Mouse (Mus musculus) liver, adult 2 months (tissue): ENCODE data around the gene Vti1a. TPM values are rescaled to one million over a fixed set of nuclear protein-coding genes. Genes with fewer than 3 reads are reported as not detected.

Experiments used
- DNase-seq: peaks from one replicate; pipeline ENCODE4 v3.0.0-alpha.2; 2011; ENCODE audit warnings: low read depth, low spot score; ENCODE audit errors: extremely low read depth
- H3K27ac ChIP-seq: fragments of 200-500 bp; replicated peaks from 2 replicates; pipeline ENCODE4 v1.5.1; 2012; ENCODE audit warnings: low read depth, mild to moderate bottlenecking, control low read depth, inconsistent platforms, low read length; ENCODE audit not compliant: insufficient read depth
- H3K27me3 ChIP-seq: fragments of 200-500 bp; 2 replicates; pipeline ENCODE4 v1.6.1; 2012; ENCODE audit warnings: mild to moderate bottlenecking, moderate library complexity, low read length, inconsistent platforms; ENCODE audit not compliant: control insufficient read depth, insufficient read depth
- H3K36me3 ChIP-seq: fragments of 200-500 bp; 2 replicates; pipeline ENCODE4 v1.6.1; 2012; ENCODE audit warnings: low read length, inconsistent platforms; ENCODE audit not compliant: control insufficient read depth, insufficient read depth
- H3K4me1 ChIP-seq: fragments of 200-500 bp; 2 replicates; pipeline ENCODE4 v1.6.1; 2011; ENCODE audit warnings: low read length; ENCODE audit not compliant: control insufficient read depth, insufficient read depth
- H3K4me3 ChIP-seq: fragments of 200-500 bp; 2 replicates; pipeline ENCODE4 v1.5.1; 2011; ENCODE audit warnings: low read depth, mild to moderate bottlenecking, control low read depth, low read length, moderate library complexity; ENCODE audit not compliant: insufficient read depth
- H3K79me2 ChIP-seq: fragments of 200-500 bp; 2 replicates; pipeline ENCODE4 v1.6.1; 2012; ENCODE audit warnings: inconsistent platforms, mild to moderate bottlenecking, low read length, moderate library complexity; ENCODE audit not compliant: control insufficient read depth, insufficient read depth
- H3K9ac ChIP-seq: fragments of 200-500 bp; 2 replicates; pipeline ENCODE4 v1.6.1; 2012; ENCODE audit warnings: low read depth, mild to moderate bottlenecking, control low read depth, inconsistent platforms, low read length
- CTCF ChIP-seq: fragments of 200-500 bp; IDR thresholded peaks from 2 replicates; pipeline ENCODE4 v1.5.1; 2011; ENCODE audit warnings: low read depth, low read length, control low read depth
- POLR2A ChIP-seq: fragments of 200-500 bp; IDR thresholded peaks from 2 replicates; pipeline ENCODE4 v1.6.1; 2011; ENCODE audit warnings: low read length, control low read depth; ENCODE audit not compliant: insufficient read depth; ENCODE audit errors: extremely low read depth
- WGBS: fragments of 180-500 bp; shearing (Covaris S2); methylation state at CpG from one replicate; pipeline ENCODE4 v1.1.7; 2018; 5-methylcytosine and 5-hydroxymethylcytosine counted together
- polyA plus RNA-seq: library from polyadenylated mRNA; depleted of rRNA; stranded (reverse); fragments of >200 nt; gene quantifications from 2 replicates; pipeline ENCODE4 v1.2.3, GENCODE M21; 2012
- total RNA-seq: library from RNA; depleted of rRNA; stranded (reverse); fragments of >200 nt; gene quantifications from 2 replicates; pipeline ENCODE4 v1.2.3, GENCODE M21; 2014

Gene Vti1a
- total and polyA plus RNA-seq, 2 experiments, result 6.1 to 14.8 TPM

- Histone ChIP-seq H3K27ac (no peak overlapping the region), H3K4me3 (no peak overlapping the region), H3K27me3 (no peaks in the 10 kb centered on the region), H3K79me2 (no peaks in the 10 kb centered on the region; the same call in 1 of the 2 replicates), H3K36me3 (peaks cover 76% of the 10 kb centered on the region), H3K4me1 (no peaks in the 10 kb centered on the region; the same call in 1 of the 2 replicates), H3K9ac (no peak overlapping the region)
- no peak for TF ChIP-seq CTCF
- no peak for TF ChIP-seq POLR2A
- WGBS, result 58% methylated on average over 5 of the region's 5 CpGs
- DNase-seq, result no peak
These were observed 18.1 kb upstream of the Vti1a start for GRCm38 (mm10) chr19:55297961-55298360.

GRCm38 (mm10) chr19:55299378-55299777 lies 16.7 kb upstream of the Vti1a start:
- TF ChIP-seq POLR2A (no peak), CTCF (no peak)
- Histone ChIP-seq H3K4me3 (no peak overlapping the region), H3K27me3 (no peaks in the 10 kb centered on the region), H3K27ac (no peak overlapping the region), H3K9ac (no peak overlapping the region), H3K4me1 (no peaks in the 10 kb centered on the region), H3K79me2 (no peaks in the 10 kb centered on the region; the same call in 1 of the 2 replicates), H3K36me3 (peaks cover 77% of the 10 kb centered on the region)
- 88% methylated on average over 1 of the region's 1 CpGs for whole genome bisulfite sequencing
- no peak for DNase-seq

DNA sequence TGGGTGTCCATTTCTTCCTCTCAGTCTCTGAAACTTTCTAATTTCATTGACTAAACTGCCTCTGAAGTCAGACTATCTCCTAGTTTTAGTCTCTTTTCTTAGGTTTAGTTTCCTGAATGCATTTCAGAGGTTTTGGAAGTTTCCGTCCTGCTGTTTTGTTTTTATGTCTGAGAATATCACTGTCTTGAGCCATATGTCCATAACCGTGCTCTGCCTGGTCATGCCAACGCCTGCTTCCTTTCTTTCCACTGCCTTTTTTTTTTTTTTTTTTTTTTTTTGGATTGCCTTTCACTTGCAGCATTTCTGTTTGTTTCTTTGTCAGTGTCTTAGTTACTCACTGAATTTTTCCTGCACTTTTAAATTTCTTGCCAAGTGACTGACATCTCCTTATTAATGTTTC lies 15.6 kb upstream of the Vti1a start:
- no peak overlapping the region for H3K27ac ChIP-seq
- DNase-seq, result no peak
- H3K79me2 ChIP-seq, result no peaks in the 10 kb centered on the region; the same call in 1 of the 2 replicates
- H3K27me3 ChIP-seq, result no peaks in the 10 kb centered on the region
- TF ChIP-seq POLR2A (no peak), CTCF (no peak)
- H3K9ac ChIP-seq, result no peak overlapping the region
- H3K4me3 ChIP-seq, result no peak overlapping the region
- 91% methylated on average over 3 of the region's 3 CpGs for WGBS
- H3K36me3 ChIP-seq, result peaks cover 68% of the 10 kb centered on the region
- H3K4me1 ChIP-seq, result no peaks in the 10 kb centered on the region

GRCm38 (mm10) chr19:55305024-55305423 lies 11.1 kb upstream of the Vti1a start:
- DNase-seq, result peak; percentile 32
- no peak for TF ChIP-seq CTCF
- H3K27me3 ChIP-seq, result no peaks in the 10 kb centered on the region
- no peaks in the 10 kb centered on the region for H3K4me1 ChIP-seq
- H3K27ac ChIP-seq, result no peak overlapping the region
- no peak overlapping the region for H3K4me3 ChIP-seq
- no peak overlapping the region for H3K9ac ChIP-seq
- H3K36me3 ChIP-seq, result peaks cover 66% of the 10 kb centered on the region
- H3K79me2 ChIP-seq, result no peaks in the 10 kb centered on the region; the same call in 1 of the 2 replicates

DNA sequence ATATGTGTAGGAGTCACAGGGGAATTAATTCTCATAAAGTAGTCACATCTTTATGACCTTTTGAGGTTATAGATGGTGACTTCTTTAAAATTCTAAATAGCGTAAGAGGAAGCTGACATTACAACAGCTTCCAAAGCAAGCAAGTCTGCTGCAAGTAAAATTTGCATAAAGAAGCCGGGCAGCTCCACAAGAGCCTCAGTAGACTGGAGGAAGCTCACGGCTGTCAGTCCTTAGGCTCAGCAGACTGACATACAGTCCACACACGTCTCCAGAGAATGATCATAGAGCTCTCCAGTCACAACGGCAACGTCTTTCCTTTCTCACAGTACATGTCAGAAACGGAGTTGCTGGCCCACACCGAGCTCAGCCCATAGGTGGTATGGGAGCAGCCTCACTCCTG lies 4.2 kb upstream of the Vti1a start:
- no peak overlapping the region for H3K9ac ChIP-seq
- no peak overlapping the region for H3K27ac ChIP-seq
- H3K27me3 ChIP-seq, result no peaks in the 10 kb centered on the region
- 0 out of 2 replicates have a peak, but pooled peaks cover 2% of the 10 kb centered on the region for H3K4me1 ChIP-seq
- whole genome bisulfite sequencing, result 91% methylated on average over 8 of the region's 8 CpGs
- TF ChIP-seq CTCF (no peak), POLR2A (no peak)
- no peak overlapping the region for H3K4me3 ChIP-seq
- H3K79me2 ChIP-seq, result peaks cover 4% of the 10 kb centered on the region; the same call in 1 of the 2 replicates
- peaks cover 50% of the 10 kb centered on the region for H3K36me3 ChIP-seq
- DNase-seq, result no peak

GRCm38 (mm10) chr19:55313649-55314048 lies 2.4 kb upstream of the Vti1a start:
- no peak for DNase-seq
- no peaks in the 10 kb centered on the region for H3K27me3 ChIP-seq
- H3K4me1 ChIP-seq, result 0 out of 2 replicates have a peak, but pooled peaks cover 4% of the 10 kb centered on the region
- TF ChIP-seq POLR2A (no peak), CTCF (no peak)
- H3K36me3 ChIP-seq, result peaks cover 41% of the 10 kb centered on the region
- peaks cover 12% of the 10 kb centered on the region; the same call in 1 of the 2 replicates for H3K79me2 ChIP-seq
- no peak overlapping the region for H3K27ac ChIP-seq
- H3K4me3 ChIP-seq, result no peak overlapping the region
- WGBS, result 98% methylated on average over 2 of the region's 2 CpGs
- H3K9ac ChIP-seq, result no peak overlapping the region
